Mouse (Mus musculus): ENCODE measurements around the gene Arrdc4.

GRCm38 (mm10) chr7:68770894-68771756, 22.1 kb upstream of the Arrdc4 start:
- TF ChIP-seq POLR2A (IDR thresholded peaks at IDR 0.05; ENCODE audit: extremely low read depth, insufficient read depth, low read length) (no peak), CTCF (IDR thresholded peaks at IDR 0.05; ENCODE audit: extremely low read depth, insufficient read depth, low read length) (no peak)

Measured in cortical plate, adult 2 months (tissue).